Mouse (Mus musculus): ENCODE data around the gene Mtfr1l. TPM values are rescaled to one million over a fixed set of nuclear protein-coding genes. Genes with fewer than 3 reads are reported as not detected.
"Not testable (repeated sequence)": the region's sequence is repeated elsewhere in the genome, so short reads cannot be mapped to it uniquely, and the experiment has no call there.

Gene Mtfr1l
- total and polyA plus RNA-seq, 2 experiments from 2014 or later: 167 to 191 TPM

- Histone ChIP-seq H3K9me3 (ENCODE audit: low read length) (no peaks in the 10 kb centered on the region), H3K36me3 (ENCODE audit: insufficient read depth, low read length) (no peaks in the 10 kb centered on the region), H3K27me3 (ENCODE audit: insufficient read depth, low read length) (no peaks in the 10 kb centered on the region), H3K4me2 (ENCODE audit: low read depth, low read length, poor library complexity, severe bottlenecking) (peak overlapping the region; percentile 96), H3K9ac (replicated peaks; ENCODE audit: low read length, poor library complexity, severe bottlenecking) (peak overlapping the region; percentile 76; the same call in 1 of the 2 replicates), H3K4me3 (ENCODE audit: low read depth, low read length) (peak overlapping the region; percentile 56; the same call in 1 of the 2 replicates), H3K4me1 (ENCODE audit: insufficient read depth, low read length) (peaks cover 13% of the 10 kb centered on the region), H3K27ac (ENCODE audit: low read depth, low read length) (peak overlapping the region; percentile 78)
- WGBS: 57% methylated on average over 12 of the region's 12 CpGs
- ATAC-seq (ENCODE audit: low FRiP score): 0 out of 2 replicates have a peak, but pooled peaks have one; percentile 8
- DNase-seq (ENCODE audit: low spot score): peak; percentile 74
- TF ChIP-seq CTCF (IDR thresholded peaks at IDR 0.05): no peak
Measured at GRCm38 (mm10) chr4:134497986-134498731, 37.0 kb downstream of the Mtfr1l start.

GRCm38 (mm10) chr4:134497223-134497622 is 38.0 kb downstream of the Mtfr1l start:
- TF ChIP-seq CTCF (IDR thresholded peaks at IDR 0.05): no peak
- DNase-seq (ENCODE audit: low spot score) (no peak), ATAC-seq (ENCODE audit: low FRiP score) (peak; percentile 64)
- WGBS: 5% methylated on average over 6 of the region's 6 CpGs
- Histone ChIP-seq H3K27ac (ENCODE audit: low read depth, low read length) (peak overlapping the region; percentile 78), H3K27me3 (ENCODE audit: insufficient read depth, low read length) (no peaks in the 10 kb centered on the region), H3K4me1 (ENCODE audit: insufficient read depth, low read length) (peaks cover 13% of the 10 kb centered on the region), H3K9me3 (ENCODE audit: low read length) (no peaks in the 10 kb centered on the region), H3K9ac (replicated peaks; ENCODE audit: low read length, poor library complexity, severe bottlenecking) (peak overlapping the region; percentile 76), H3K36me3 (ENCODE audit: insufficient read depth, low read length) (no peaks in the 10 kb centered on the region), H3K4me3 (ENCODE audit: low read depth, low read length) (peak overlapping the region; percentile 56), H3K4me2 (ENCODE audit: low read depth, low read length, poor library complexity, severe bottlenecking) (peak overlapping the region; percentile 96)

- Histone ChIP-seq H3K4me1 (ENCODE audit: insufficient read depth, low read length) (peaks cover 13% of the 10 kb centered on the region), H3K36me3 (ENCODE audit: insufficient read depth, low read length) (no peaks in the 10 kb centered on the region), H3K9me3 (ENCODE audit: low read length) (no peaks in the 10 kb centered on the region), H3K27me3 (ENCODE audit: insufficient read depth, low read length) (no peaks in the 10 kb centered on the region), H3K4me2 (ENCODE audit: low read depth, low read length, poor library complexity, severe bottlenecking) (peak within 1 kb of the TSS; percentile 96), H3K4me3 (ENCODE audit: low read depth, low read length) (peak within 1 kb of the TSS; percentile 56), H3K9ac (replicated peaks; ENCODE audit: low read length, poor library complexity, severe bottlenecking) (peak within 1 kb of the TSS; percentile 76), H3K27ac (ENCODE audit: low read depth, low read length) (peak within 1 kb of the TSS; percentile 78)
- ATAC-seq (ENCODE audit: low FRiP score) (peak; percentile 56), DNase-seq (ENCODE audit: low spot score) (peak; percentile 58)
- no peak; the same call in 1 of the 2 replicates for TF ChIP-seq CTCF (IDR thresholded peaks at IDR 0.05)
- WGBS: 3% methylated on average over 34 of the region's 35 CpGs
Measured at GRCm38 (mm10) chr4:134496595-134497210, 38.5 kb downstream of the Mtfr1l start, which contains the start of gene Paqr7. TSS of gene Paqr7 (plus strand) at chr4:134496697.

GRCm38 (mm10) chr4:134495546-134495923 is 39.7 kb downstream of the Mtfr1l start:
- ATAC-seq (ENCODE audit: low FRiP score) (no peak), DNase-seq (ENCODE audit: low spot score) (no peak)
- no peak overlapping the region for H3K27ac ChIP-seq (ENCODE audit: low read depth, low read length)
- WGBS: 58% methylated on average over 5 of the region's 5 CpGs
- H3K9me3 ChIP-seq (ENCODE audit: low read length): no peaks in the 10 kb centered on the region
- peaks cover 13% of the 10 kb centered on the region for H3K4me1 ChIP-seq (ENCODE audit: insufficient read depth, low read length)
- no peak overlapping the region for H3K4me3 ChIP-seq (ENCODE audit: low read depth, low read length)
- H3K27me3 ChIP-seq (ENCODE audit: insufficient read depth, low read length): no peaks in the 10 kb centered on the region
- no peak overlapping the region for H3K4me2 ChIP-seq (ENCODE audit: low read depth, low read length, poor library complexity, severe bottlenecking)
- H3K36me3 ChIP-seq (ENCODE audit: insufficient read depth, low read length): no peaks in the 10 kb centered on the region
- no peak overlapping the region for H3K9ac ChIP-seq (replicated peaks; ENCODE audit: low read length, poor library complexity, severe bottlenecking)
- no peak for TF ChIP-seq CTCF (IDR thresholded peaks at IDR 0.05)

GRCm38 (mm10) chr4:134494780-134495545 is 40.2 kb downstream of the Mtfr1l start:
- Histone ChIP-seq H3K4me2 (ENCODE audit: low read depth, low read length, poor library complexity, severe bottlenecking) (no peak overlapping the region), H3K4me1 (ENCODE audit: insufficient read depth, low read length) (peaks cover 13% of the 10 kb centered on the region), H3K4me3 (ENCODE audit: low read depth, low read length) (no peak overlapping the region), H3K27ac (ENCODE audit: low read depth, low read length) (0 out of 2 replicates have a peak overlapping the region, but pooled peaks have one; percentile 2), H3K9me3 (ENCODE audit: low read length) (no peaks in the 10 kb centered on the region), H3K36me3 (ENCODE audit: insufficient read depth, low read length) (no peaks in the 10 kb centered on the region), H3K9ac (replicated peaks; ENCODE audit: low read length, poor library complexity, severe bottlenecking) (no peak overlapping the region), H3K27me3 (ENCODE audit: insufficient read depth, low read length) (no peaks in the 10 kb centered on the region)
- no peak for TF ChIP-seq CTCF (IDR thresholded peaks at IDR 0.05)
- DNase-seq (ENCODE audit: low spot score) (no peak), ATAC-seq (ENCODE audit: low FRiP score) (no peak)
- WGBS: 55% methylated on average over 16 of the region's 16 CpGs

GRCm38 (mm10) chr4:134494161-134494560 is 41.0 kb downstream of the Mtfr1l start:
- H3K27ac ChIP-seq (ENCODE audit: low read depth, low read length); H3K9ac ChIP-seq (replicated peaks; ENCODE audit: low read length, poor library complexity, severe bottlenecking): not testable (repeated sequence)
- 94% methylated on average over 6 of the region's 6 CpGs for WGBS

More at GRCm38 (mm10) chr4:134494161-134494560, 41.0 kb downstream of the Mtfr1l start:
- DNase-seq (ENCODE audit: low spot score); H3K9me3 ChIP-seq (ENCODE audit: low read length); H3K4me3 ChIP-seq (ENCODE audit: low read depth, low read length); H3K27me3 ChIP-seq (ENCODE audit: insufficient read depth, low read length); H3K4me2 ChIP-seq (ENCODE audit: low read depth, low read length, poor library complexity, severe bottlenecking); H3K36me3 ChIP-seq (ENCODE audit: insufficient read depth, low read length); ATAC-seq (ENCODE audit: low FRiP score): not testable (repeated sequence)
- H3K4me1 ChIP-seq (ENCODE audit: insufficient read depth, low read length): peaks cover 13% of the 10 kb centered on the region

Measured in midbrain, postnatal 0 days (tissue).